Mouse (Mus musculus): Measurements from ENCODE around the gene Prkcd.

Prkcd gene

DNA sequence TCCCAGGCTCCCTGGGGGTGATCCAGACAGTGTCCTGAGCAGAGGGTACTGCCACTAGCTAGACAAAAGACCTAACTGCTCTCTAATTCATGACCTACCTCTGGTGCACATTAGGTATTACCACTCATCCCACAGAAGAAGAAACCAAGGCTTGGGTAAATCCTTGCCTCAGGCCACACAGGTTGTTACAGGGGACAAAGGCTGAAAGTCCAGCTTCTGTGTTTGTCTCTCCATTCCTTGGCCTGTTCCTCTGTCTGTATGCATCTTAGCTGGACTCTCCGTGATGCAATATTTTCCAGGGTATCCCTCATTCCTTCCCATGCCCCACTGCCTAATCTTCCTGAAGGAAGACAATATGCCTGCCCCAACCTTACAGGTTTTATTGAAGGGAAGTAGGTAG lies 8.4 kb upstream of the Prkcd start:
- no peak for DNase-seq (ENCODE audit: low spot score)

DNA sequence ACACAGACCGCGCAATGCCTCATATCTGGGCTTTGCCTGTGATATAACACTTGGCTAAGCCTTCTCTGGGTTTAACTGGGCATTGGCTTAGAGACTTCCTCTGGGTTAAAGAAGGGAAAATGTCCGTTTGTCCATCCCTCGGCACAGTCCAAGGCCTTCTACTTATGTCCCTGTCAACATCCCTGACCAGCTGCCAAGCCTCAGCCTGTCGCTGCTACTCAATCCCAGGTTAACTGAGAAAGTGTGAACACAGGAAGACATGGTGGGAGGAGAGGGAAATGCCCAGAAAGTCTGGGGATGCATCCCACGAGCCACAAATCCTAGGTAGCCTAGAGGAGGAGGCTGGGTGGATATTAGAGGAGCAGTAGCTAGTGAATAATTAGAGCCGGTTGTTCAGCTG lies 7.7 kb upstream of the Prkcd start:
- DNase-seq (ENCODE audit: low spot score), result no peak

GRCm38 (mm10) chr14:30631834-30632233 lies 5.8 kb upstream of the Prkcd start:
- no peak for DNase-seq (ENCODE audit: low spot score)

DNA sequence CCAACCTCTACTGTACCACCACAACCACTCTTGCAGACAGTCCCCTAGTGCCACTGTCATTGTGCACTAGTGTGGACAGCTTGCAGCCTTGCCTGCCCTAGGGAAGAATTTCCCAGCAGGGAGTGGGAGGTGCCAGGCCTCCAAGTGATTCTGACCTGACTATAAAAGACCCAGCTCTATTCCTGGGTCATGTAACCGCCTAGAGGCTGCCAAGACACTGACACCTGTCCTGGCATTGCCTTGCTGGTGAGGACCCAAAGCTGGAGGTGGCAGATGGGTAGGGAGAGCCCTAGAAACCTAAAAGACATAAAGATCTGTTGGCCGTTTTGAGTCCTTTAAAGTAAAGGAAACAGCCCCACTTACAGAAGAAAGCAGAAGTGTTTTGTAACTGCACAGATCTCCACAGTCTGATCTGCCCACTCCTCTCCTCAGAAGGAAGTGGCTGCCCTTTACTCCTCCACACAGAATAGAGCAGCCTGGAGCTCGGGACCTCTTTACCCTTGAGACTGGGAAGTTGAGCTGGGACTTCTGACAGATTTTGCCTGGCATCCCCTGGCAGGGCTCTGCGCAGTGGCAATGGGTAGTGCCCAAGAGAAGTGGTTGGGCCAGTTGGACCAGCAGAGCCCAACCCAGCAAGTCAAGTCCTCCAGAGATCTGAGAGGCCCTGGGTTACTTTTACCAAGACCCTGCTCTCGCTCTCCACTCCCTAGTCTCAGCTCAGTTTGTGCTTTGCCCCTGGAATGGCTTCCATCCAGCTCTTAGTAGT lies 5.0 kb upstream of the Prkcd start:
- no peak for DNase-seq (ENCODE audit: low spot score)

- DNase-seq (ENCODE audit: low spot score), result no peak
Measured at GRCm38 (mm10) chr14:30629839-30630238, 3.8 kb upstream of the Prkcd start.

- DNase-seq (ENCODE audit: low spot score), result no peak
Measured at GRCm38 (mm10) chr14:30628235-30628634, 2.2 kb upstream of the Prkcd start.

GRCm38 (mm10) chr14:30626756-30627742 lies 1.0 kb upstream of the Prkcd start:
- no peak for DNase-seq (ENCODE audit: low spot score)

GRCm38 (mm10) chr14:30625131-30625807 lies 741 bp downstream of the Prkcd start:
- DNase-seq (ENCODE audit: low spot score), result no peak

- DNase-seq (ENCODE audit: low spot score), result no peak
Measured at GRCm38 (mm10) chr14:30624277-30624721, 1.7 kb downstream of the Prkcd start.

DNA sequence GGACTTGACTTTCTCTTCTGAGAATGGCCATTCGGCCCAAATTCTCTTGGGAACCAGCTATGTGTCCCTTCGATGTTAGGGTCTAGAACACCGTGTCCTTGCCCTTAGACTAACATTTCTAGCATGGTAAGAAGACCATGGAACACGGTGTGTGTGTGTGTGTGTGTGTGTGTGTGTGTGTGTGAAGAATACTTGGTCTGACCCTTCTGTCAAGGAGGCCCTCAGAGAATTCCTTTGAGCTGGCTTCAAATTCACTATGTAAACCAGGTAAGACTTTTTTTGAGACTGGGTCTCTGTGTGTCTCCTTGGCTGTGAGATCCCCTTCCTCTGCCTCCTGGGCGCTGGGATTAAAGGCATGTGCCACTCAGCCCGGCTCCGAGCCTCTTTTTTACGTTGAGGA lies 3.5 kb downstream of the Prkcd start:
- no peak for DNase-seq (ENCODE audit: low spot score)

GRCm38 (mm10) chr14:30622130-30622529 lies 3.9 kb downstream of the Prkcd start:
- DNase-seq (ENCODE audit: low spot score), result no peak

DNA sequence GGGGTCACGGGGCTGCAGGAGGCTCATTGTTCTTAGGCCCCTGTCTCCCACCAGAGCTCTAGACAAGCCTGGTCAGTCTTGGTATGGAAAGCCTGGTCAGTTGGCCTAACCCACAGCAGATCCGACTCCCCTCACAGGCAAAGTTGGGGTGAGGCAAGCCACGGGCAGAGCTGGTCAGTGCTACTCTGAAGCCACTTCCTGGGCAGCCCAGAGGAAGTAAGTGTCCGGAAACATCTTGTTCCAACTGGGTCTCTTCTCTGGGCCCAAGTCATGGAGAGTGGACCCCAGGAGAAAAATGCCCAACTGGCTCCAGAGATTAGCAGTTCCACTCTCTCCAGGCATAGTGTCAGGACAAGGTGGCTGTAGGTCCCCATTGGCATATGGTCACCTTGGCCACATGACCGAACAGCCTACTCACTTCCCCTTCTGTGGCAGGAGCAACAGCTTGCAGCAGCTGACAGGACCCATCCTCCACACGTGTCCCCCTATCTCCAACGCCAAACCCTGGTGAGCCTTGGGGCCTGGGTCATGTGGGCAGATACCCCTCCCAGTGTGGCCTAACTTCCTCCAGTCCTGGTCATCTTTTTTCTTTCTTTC lies 5.9 kb downstream of the Prkcd start:
- DNase-seq (ENCODE audit: low spot score), result no peak

- DNase-seq (ENCODE audit: low spot score), result no peak
Measured at GRCm38 (mm10) chr14:30618746-30619275, 7.2 kb downstream of the Prkcd start.

- no peak for DNase-seq (ENCODE audit: low spot score)
Measured at GRCm38 (mm10) chr14:30616751-30617150, 9.3 kb downstream of the Prkcd start.

DNA sequence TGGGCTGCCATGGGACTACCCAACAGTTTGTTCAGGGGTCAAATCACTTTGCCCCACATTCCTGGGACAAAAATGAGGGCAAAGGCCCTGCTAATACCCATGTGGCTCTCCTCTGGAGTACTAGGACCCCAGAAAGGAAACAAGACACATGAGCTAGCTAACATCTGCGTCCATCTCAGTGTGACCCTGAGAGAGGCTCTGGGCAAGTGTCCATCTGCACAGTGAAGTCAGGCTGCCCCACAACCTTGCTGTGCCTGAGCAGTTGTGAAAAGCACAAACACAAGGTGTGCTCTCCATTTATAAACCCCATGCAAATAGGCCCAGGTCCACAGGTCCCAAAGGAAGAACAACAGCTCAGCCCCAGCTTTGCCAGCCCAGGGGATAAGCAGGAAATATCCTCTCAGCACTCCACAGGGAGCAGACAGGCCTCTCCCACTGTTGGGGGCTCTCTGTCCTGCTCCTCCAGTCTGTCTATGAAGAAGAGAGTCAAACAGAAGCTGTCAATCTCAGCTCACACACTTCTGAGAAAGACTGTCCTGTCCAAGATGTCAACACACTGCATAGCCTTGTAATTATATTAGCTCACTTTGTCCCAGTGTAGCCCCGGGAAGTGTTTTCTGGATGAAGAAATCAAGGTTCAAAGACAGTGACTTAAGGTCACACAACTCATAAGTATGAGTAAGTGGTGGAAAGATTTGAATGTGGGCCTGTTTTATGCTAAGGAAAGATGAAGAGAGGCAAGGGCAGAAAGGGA lies 12.9 kb downstream of the Prkcd start:
- no peak for DNase-seq (ENCODE audit: low spot score)

- DNase-seq (ENCODE audit: low spot score), result peak; percentile 76
Measured at GRCm38 (mm10) chr14:30612523-30612922, 13.5 kb downstream of the Prkcd start.

GRCm38 (mm10) chr14:30610940-30611339 lies 15.1 kb downstream of the Prkcd start:
- no peak for DNase-seq (ENCODE audit: low spot score)

DNA sequence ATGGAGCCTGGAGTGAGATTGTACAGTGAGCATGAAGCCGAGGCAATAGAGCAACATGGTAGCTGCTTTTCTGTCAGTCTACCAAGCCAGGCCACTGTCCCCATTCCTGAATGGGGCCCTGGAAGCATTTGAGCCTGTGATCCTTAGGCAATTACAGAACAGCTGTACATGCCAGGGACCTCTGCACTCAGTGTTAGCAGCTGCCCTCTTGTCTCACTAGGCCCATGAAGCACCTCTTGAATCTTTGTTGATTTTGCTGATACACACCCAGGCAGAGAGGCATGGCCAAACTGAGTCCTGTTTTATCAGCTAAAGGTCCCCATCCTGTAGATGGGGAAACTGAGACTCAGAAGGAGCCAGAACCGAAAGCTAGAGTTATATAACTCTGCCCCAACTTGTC lies 15.7 kb downstream of the Prkcd start:
- DNase-seq (ENCODE audit: low spot score), result no peak

GRCm38 (mm10) chr14:30609499-30609898 lies 16.5 kb downstream of the Prkcd start:
- DNase-seq (ENCODE audit: low spot score), result no peak

DNA sequence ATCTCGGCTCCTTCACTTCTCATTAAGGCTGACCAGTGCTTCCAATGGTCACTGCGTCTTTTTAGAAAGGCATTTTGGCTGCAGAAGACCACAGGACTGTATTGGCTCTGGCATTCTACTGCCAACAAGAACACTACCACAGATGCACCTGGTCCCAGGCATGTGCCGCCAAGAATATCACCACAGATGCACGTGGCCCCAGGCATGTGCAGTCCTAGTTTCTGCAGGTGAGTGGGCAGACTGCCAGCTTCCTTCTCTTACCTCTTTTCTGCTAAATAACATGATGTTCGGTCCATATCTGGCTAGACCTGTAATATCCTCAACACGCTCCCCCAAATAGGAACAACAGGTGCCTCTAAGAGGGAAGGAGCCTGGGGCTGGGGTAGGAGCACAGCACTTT lies 17.8 kb downstream of the Prkcd start:
- no peak for DNase-seq (ENCODE audit: low spot score)

- DNase-seq (ENCODE audit: low spot score), result no peak
Measured at GRCm38 (mm10) chr14:30607696-30608095, 18.3 kb downstream of the Prkcd start.

Measured in urinary bladder, postnatal 10 days (tissue).